Mouse (Mus musculus): ENCODE measurements around the gene Gm20721. TPM values are rescaled to one million over a fixed set of nuclear protein-coding genes. Genes with fewer than 3 reads are reported as not detected.

Gene Gm20721
- polyA plus RNA-seq, 1 experiment: not detected

DNA sequence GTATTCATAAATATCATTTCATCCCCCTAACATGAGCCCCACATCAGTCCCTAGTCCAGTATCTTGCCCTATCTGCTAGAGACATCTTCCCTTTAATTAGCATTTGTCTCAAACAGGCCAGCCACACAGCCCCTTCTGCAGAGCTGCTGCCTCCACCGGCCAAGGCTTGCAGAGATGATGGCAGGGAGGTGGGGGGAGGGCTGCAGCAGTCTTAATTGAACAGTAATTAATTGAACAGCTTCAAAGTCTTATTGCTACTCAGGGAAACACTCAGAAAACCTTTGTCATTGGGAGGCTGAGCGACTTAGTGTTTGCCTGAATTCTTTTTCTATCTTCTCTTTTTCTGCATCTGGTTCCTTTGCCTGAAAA is 54.9 kb downstream of the Gm20721 start:
- H3K4me3 ChIP-seq (replicated peaks; ENCODE audit: extremely low read depth, low read depth, low read length): no peak overlapping the region
- H3K4me1 ChIP-seq (ENCODE audit: control insufficient read depth, insufficient read depth, low read length): no peaks in the 10 kb centered on the region
- WGBS: 57% methylated on average over 2 of the region's 2 CpGs
- TF ChIP-seq CTCF (IDR thresholded peaks at IDR 0.05; ENCODE audit: insufficient read depth, low read length) (no peak), POLR2A (IDR thresholded peaks at IDR 0.05; ENCODE audit: borderline replicate concordance, extremely low read depth, low read depth, low read length) (no peak)
- DNase-seq: no peak

DNA sequence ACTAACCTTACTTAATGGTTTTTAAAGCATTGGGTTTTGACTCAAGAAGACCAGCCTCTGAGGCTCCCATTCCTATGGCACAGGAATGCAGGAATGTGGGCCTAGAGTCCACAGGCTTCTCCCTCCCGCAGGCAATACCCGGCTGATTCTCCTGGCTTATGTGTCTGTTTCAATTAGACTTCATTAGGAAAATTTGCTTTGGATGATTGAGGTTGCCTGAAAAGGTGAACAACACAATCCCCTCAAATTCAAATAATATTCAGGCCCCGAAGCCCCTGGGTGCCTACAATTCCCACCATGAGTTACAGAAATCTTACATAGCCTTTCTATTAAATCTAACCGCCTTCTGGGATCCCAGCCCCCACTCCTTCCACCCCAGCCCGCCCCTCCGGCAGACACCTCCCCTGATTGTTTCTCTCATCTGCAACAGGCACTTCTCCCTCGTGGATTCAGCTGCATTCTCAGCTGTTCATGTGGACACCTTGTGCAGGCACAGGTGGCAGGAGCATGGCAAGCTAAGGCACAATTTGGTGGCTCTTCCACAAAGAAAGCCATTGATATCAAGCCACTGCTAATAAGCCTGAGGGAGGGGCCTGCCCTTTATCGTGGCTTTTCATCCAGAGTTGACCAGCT is 55.4 kb downstream of the Gm20721 start:
- no peak for TF ChIP-seq CTCF (IDR thresholded peaks at IDR 0.05; ENCODE audit: insufficient read depth, low read length)
- TF ChIP-seq POLR2A (IDR thresholded peaks at IDR 0.05; ENCODE audit: borderline replicate concordance, extremely low read depth, low read depth, low read length): no peak
- DNase-seq: no peak
- WGBS: 72% methylated on average over 8 of the region's 8 CpGs
- Histone ChIP-seq H3K4me3 (replicated peaks; ENCODE audit: extremely low read depth, low read depth, low read length) (no peak overlapping the region), H3K4me1 (ENCODE audit: control insufficient read depth, insufficient read depth, low read length) (no peaks in the 10 kb centered on the region)

DNA sequence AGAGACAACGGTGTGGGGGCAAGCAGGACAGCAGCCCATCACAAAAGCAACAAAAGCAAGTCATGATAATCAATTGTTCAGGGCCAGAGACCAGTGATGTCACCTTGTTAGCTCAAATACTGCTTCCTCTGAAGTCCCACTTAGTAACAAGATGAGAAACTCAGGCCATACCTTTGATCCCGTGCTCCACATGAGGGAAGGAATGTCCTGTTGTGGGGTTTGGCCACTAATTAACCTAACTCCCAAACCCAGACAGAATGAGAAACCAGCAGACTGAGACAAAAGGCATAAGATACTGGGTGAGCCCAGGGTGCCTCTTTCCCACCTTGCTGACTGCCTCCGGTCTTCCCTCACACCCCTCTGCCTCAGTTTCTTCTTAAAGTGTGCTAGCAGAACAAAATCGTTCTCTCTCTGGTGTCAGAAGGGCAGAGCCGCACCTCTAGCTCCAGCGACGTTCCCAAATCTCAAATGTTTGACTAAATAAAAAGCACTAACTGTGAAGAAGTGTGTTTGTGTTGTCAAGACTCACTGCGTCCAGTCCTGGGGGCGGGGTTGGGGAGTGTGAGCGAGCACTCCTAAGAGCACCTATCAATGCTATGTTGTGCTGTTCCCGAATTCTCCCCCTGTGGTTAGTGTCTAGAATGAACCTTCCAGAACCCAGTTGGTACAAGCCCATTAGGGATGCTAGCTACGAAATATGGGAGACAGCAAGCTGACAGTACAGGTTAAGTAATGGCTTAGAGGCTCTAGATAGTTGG is 57.7 kb downstream of the Gm20721 start:
- DNase-seq: no peak
- H3K4me1 ChIP-seq (ENCODE audit: control insufficient read depth, insufficient read depth, low read length): no peaks in the 10 kb centered on the region
- no peak overlapping the region for H3K4me3 ChIP-seq (replicated peaks; ENCODE audit: extremely low read depth, low read depth, low read length)
- TF ChIP-seq CTCF (IDR thresholded peaks at IDR 0.05; ENCODE audit: insufficient read depth, low read length) (no peak), POLR2A (IDR thresholded peaks at IDR 0.05; ENCODE audit: borderline replicate concordance, extremely low read depth, low read depth, low read length) (no peak)
- WGBS: 51% methylated on average over 12 of the region's 12 CpGs

DNA sequence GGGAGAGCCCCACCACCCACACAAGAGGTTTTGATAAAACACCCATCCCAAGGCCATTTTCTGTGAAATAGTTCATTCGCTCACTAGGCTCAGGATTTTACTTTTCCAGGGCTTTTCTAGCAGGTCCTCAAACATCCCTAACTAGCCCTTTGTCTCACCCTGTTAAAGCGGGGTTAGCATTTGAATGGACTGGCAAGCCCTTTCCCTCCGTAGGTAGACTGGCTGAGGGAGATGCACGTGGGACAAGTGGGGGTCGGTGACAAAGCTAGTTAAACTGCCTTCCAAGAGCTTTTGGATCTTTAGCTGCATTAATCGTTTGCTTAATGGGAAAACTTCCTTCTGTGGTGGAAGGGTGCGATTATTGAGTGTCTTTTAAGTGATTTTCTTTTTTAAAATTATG is 58.6 kb downstream of the Gm20721 start:
- H3K4me1 ChIP-seq (ENCODE audit: control insufficient read depth, insufficient read depth, low read length): no peaks in the 10 kb centered on the region
- 52% methylated on average over 7 of the region's 7 CpGs for WGBS

DNA sequence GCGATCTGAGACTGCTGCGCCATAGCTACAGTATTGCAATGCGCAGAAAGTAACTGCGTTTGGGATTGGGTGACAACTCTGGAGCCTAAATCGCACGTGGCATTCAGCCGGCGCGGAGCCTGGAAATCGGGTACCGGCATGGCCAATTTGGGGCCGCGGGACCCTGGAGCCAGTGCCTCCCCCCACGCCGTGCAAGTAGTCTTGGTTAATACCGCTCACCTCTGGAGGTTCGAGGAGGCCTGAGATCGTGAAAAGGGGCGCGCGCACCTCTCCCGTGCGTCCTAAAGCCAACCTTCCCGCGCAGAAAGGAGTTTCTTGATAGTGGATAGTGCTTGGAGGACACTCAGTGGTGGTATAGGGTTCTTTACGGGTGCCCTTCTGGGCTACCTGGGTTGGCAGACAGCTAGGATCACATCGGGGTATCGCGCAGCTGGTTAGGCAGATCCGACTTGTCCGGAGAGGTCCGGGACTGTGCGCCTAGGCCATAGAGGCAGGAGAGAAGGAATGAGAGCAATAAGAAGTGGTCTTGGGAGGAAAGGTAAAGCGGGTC is 60.5 kb downstream of the Gm20721 start:
- H3K4me3 ChIP-seq (replicated peaks; ENCODE audit: extremely low read depth, low read depth, low read length): no peak overlapping the region
- H3K4me1 ChIP-seq (ENCODE audit: control insufficient read depth, insufficient read depth, low read length): no peaks in the 10 kb centered on the region
- whole genome bisulfite sequencing: 53% methylated on average over 34 of the region's 34 CpGs
- no peak for TF ChIP-seq POLR2A (IDR thresholded peaks at IDR 0.05; ENCODE audit: borderline replicate concordance, extremely low read depth, low read depth, low read length)
- no peak for TF ChIP-seq CTCF (IDR thresholded peaks at IDR 0.05; ENCODE audit: insufficient read depth, low read length)
- no peak for DNase-seq

More for the DNA sequence above, 58.6 kb downstream of the Gm20721 start:
- no peak overlapping the region for H3K4me3 ChIP-seq (replicated peaks; ENCODE audit: extremely low read depth, low read depth, low read length)
- no peak for DNase-seq
- TF ChIP-seq POLR2A (IDR thresholded peaks at IDR 0.05; ENCODE audit: borderline replicate concordance, extremely low read depth, low read depth, low read length): no peak
- TF ChIP-seq CTCF (IDR thresholded peaks at IDR 0.05; ENCODE audit: insufficient read depth, low read length): no peak

DNA sequence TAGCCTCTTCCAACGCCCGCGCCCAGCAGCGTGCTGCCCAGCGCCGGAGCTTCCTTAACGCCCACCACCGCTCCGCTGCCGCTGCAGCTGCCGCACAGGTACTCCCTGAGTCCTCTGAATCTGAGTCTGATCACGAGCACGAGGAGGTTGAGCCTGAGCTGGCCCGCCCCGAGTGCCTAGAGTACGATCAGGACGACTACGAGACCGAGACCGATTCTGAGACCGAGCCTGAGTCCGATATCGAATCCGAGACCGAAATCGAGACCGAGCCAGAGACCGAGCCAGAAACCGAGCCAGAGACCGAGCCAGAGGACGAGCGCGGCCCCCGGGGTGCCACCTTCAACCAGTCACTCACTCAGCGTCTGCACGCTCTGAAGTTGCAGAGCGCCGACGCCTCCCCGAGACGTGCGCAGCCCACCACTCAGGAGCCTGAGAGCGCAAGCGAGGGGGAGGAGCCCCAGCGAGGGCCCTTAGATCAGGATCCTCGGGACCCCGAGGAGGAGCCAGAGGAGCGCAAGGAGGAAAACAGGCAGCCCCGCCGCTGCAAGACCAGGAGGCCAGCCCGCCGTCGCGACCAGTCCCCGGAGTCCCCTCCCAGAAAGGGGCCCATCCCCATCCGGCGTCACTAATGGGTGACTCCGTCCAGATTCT is 61.6 kb downstream of the Gm20721 start:
- no peak for DNase-seq
- TF ChIP-seq POLR2A (IDR thresholded peaks at IDR 0.05; ENCODE audit: borderline replicate concordance, extremely low read depth, low read depth, low read length): no peak
- no peak for TF ChIP-seq CTCF (IDR thresholded peaks at IDR 0.05; ENCODE audit: insufficient read depth, low read length)
- no peak overlapping the region for H3K4me3 ChIP-seq (replicated peaks; ENCODE audit: extremely low read depth, low read depth, low read length)
- H3K4me1 ChIP-seq (ENCODE audit: control insufficient read depth, insufficient read depth, low read length): no peaks in the 10 kb centered on the region
- WGBS: 50% methylated on average over 58 of the region's 58 CpGs

DNA sequence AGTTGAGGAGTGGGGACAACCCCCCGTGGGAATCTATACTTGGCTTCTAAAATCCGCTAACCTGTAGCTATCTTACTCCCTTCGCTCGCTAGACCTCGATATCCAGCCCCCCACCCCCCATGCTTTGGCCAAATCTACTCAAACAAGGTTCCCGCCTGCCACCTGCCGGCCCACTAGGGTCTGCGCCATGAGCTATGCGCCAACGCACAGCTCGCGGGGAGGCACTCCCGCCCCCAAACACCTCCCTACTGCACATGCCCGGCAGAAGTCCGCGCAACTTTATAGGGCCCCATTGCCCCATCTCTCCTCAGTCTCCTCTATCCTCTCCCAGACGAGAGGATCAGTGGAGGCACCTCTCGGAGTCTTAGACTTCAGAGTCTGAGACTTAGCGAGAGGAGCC is 62.5 kb downstream of the Gm20721 start, which contains the start of gene Gnas:
TSS of gene Gnas (plus strand) at position 310 of the 400 bp plus-strand sequence.
- no peak for TF ChIP-seq CTCF (IDR thresholded peaks at IDR 0.05; ENCODE audit: insufficient read depth, low read length)
- no peak for TF ChIP-seq POLR2A (IDR thresholded peaks at IDR 0.05; ENCODE audit: borderline replicate concordance, extremely low read depth, low read depth, low read length)
- no peak within 1 kb of the TSS for H3K4me3 ChIP-seq (replicated peaks; ENCODE audit: extremely low read depth, low read depth, low read length)
- H3K4me1 ChIP-seq (ENCODE audit: control insufficient read depth, insufficient read depth, low read length): no peaks in the 10 kb centered on the region
- DNase-seq: peak; percentile 14
- 45% methylated on average over 19 of the region's 19 CpGs for WGBS

DNA sequence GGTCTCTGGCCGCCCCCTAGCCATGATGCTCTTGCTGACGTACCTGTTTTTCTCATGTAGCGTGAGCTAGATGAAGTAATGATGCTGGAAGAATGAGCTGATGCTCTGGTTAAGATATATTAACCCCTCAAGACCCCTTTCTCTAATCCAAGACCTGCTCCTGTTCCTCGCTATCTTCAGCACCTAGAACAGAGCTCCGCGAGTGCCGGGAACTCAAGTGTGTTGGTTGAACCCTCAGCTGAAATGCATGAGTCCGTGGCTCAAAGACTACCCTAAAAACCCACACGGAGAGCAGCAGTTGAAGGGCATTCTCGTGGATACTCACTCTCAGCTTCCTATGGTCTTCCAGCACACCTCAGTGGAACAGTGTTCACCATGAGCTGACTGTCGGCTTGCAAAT is 63.2 kb downstream of the Gm20721 start:
- 54% methylated on average over 11 of the region's 11 CpGs for WGBS
- no peak for TF ChIP-seq CTCF (IDR thresholded peaks at IDR 0.05; ENCODE audit: insufficient read depth, low read length)
- no peak for TF ChIP-seq POLR2A (IDR thresholded peaks at IDR 0.05; ENCODE audit: borderline replicate concordance, extremely low read depth, low read depth, low read length)
- no peak for DNase-seq
- Histone ChIP-seq H3K4me3 (replicated peaks; ENCODE audit: extremely low read depth, low read depth, low read length) (no peak overlapping the region), H3K4me1 (ENCODE audit: control insufficient read depth, insufficient read depth, low read length) (no peaks in the 10 kb centered on the region)

Other genes starting within 250 kb of the Gm20721 start
- 116 and 117 TPM in 2 replicates for gene Npepl1, start 236.4 kb downstream of the Gm20721 start, polyA plus RNA-seq (2012; rRNA removed)
- 897 and 1,050 TPM in 2 replicates for gene Gnas, start 62.4 kb downstream of the Gm20721 start, polyA plus RNA-seq (2012; rRNA removed)
- 37.7 and 44.9 TPM in 2 replicates for gene Nelfcd, start 69.1 kb upstream of the Gm20721 start, polyA plus RNA-seq (2012; rRNA removed)
- gene Ctsz, start 92.3 kb upstream of the Gm20721 start, polyA plus RNA-seq (2012; rRNA removed): 229 and 251 TPM in 2 replicates
- 17.4 and 38.3 TPM in 2 replicates for gene Tubb1, start 104.0 kb upstream of the Gm20721 start, polyA plus RNA-seq (2012; rRNA removed)
- gene Atp5e, start 117.4 kb upstream of the Gm20721 start, polyA plus RNA-seq (2012; rRNA removed): 238 and 290 TPM in 2 replicates
- 21.8 and 29.7 TPM in 2 replicates for gene Prelid3b, start 126.4 kb upstream of the Gm20721 start, polyA plus RNA-seq (2012; rRNA removed)